Mouse (Mus musculus) heart, embryonic 16.5 days (tissue): Measurements from ENCODE around the gene Cdipt. TPM values are rescaled to one million over a fixed set of nuclear protein-coding genes. Genes with fewer than 3 reads are reported as not detected.

Experiments
- ATAC-seq: fragments of 200-750 bp; cut with Nextera tagmentation; replicated peaks from 2 replicates; pipeline ENCODE4 v1.8.0; 2017; ENCODE audit warnings: moderate number of reproducible peaks; ENCODE audit not compliant: insufficient read depth, low FRiP score; ENCODE audit errors: extremely low read depth
- H3K27ac ChIP-seq: fragments of 300-500 bp; sonication (generic); 2 replicates; pipeline ENCODE4 v1.5.1; 2014; ENCODE audit warnings: mild to moderate bottlenecking, low read length, control low read depth, moderate library complexity
- H3K27me3 ChIP-seq: fragments of 300-500 bp; sonication (generic); 2 replicates; pipeline ENCODE4 v1.6.1; 2014; ENCODE audit warnings: low read length, mixed read lengths; ENCODE audit not compliant: control insufficient read depth, insufficient read depth
- H3K36me3 ChIP-seq: fragments of 300-500 bp; sonication (generic); 2 replicates; pipeline ENCODE4 v1.6.1; 2014; ENCODE audit not compliant: control insufficient read depth, insufficient read depth
- H3K4me1 ChIP-seq: fragments of 300-500 bp; sonication (generic); 2 replicates; pipeline ENCODE4 v1.6.1; 2014; ENCODE audit warnings: low read length, mixed read lengths; ENCODE audit not compliant: control insufficient read depth, insufficient read depth
- H3K4me2 ChIP-seq: fragments of 300-500 bp; sonication (generic); 2 replicates; pipeline ENCODE4 v1.6.1; 2014; ENCODE audit warnings: low read depth, mild to moderate bottlenecking, control low read depth, low read length
- H3K4me3 ChIP-seq: fragments of 300-500 bp; sonication (generic); 2 replicates; pipeline ENCODE4 v1.5.1; 2014; ENCODE audit warnings: mild to moderate bottlenecking, control low read depth, low read length
- H3K9ac ChIP-seq: fragments of 300-500 bp; sonication (generic); 2 replicates; pipeline ENCODE4 v1.6.1; 2014; ENCODE audit warnings: low read length, control low read depth
- H3K9me3 ChIP-seq: fragments of 300-500 bp; sonication (generic); replicated peaks from 2 replicates; pipeline ENCODE4 v1.6.1; 2016; ENCODE audit warnings: low read length; ENCODE audit not compliant: control insufficient read depth
- WGBS: fragments of 180-500 bp; shearing (Covaris S2); extraction: QIAGEN DNeasy Blood & Tissue Kit; methylation state at CpG from one replicate; pipeline ENCODE4 v1.1.7; 2014; 5-methylcytosine and 5-hydroxymethylcytosine counted together
- polyA plus RNA-seq: library from polyadenylated mRNA; unstranded; fragments of >200 nt; fragmentation: Nextera tagmentation; extraction: Ambion mirVana; gene quantifications from 2 replicates; pipeline ENCODE4 v1.2.1, GENCODE M21; 2015

Cdipt gene
- polyA plus RNA-seq, 1 experiment from 2014 or later, result 85.1 TPM

DNA sequence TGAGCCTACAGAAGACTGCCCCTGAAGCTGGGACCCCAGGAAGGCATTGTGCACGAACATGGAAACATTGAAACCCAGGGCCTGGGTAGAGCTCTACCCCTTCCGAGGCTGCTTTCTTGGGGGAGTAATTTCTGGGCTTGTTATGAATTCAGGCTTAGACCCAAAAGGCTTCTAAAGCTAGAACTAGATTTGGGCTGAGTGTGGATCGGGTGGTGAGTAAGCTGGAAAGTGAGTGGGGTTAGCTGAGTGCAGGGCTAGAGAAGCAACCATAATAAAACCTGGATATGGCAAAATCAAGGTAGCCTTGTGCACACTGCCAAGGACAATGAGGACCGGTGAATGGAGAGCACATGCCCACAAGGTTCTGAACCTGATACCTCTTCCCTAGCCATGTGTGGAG is 13.7 kb upstream of the Cdipt start:
- WGBS, result 89% methylated on average over 4 of the region's 4 CpGs
- Histone ChIP-seq H3K4me2 (no peak overlapping the region), H3K27me3 (peaks cover 12% of the 10 kb centered on the region), H3K36me3 (no peaks in the 10 kb centered on the region), H3K4me3 (no peak overlapping the region), H3K4me1 (no peaks in the 10 kb centered on the region), H3K27ac (no peak overlapping the region), H3K9me3 (no peaks in the 10 kb centered on the region), H3K9ac (no peak overlapping the region)
- no peak for ATAC-seq

GRCm38 (mm10) chr7:126963548-126964286 is 12.0 kb upstream of the Cdipt start:
- Histone ChIP-seq H3K9me3 (no peaks in the 10 kb centered on the region), H3K4me2 (no peak overlapping the region), H3K4me3 (no peak overlapping the region), H3K4me1 (no peaks in the 10 kb centered on the region), H3K27ac (no peak overlapping the region), H3K36me3 (no peaks in the 10 kb centered on the region), H3K9ac (no peak overlapping the region), H3K27me3 (peaks cover 12% of the 10 kb centered on the region)
- WGBS, result 32% methylated on average over 19 of the region's 19 CpGs
- ATAC-seq, result no peak

- no peak overlapping the region for H3K4me3 ChIP-seq
- no peaks in the 10 kb centered on the region for H3K4me1 ChIP-seq
- no peak overlapping the region for H3K9ac ChIP-seq
- H3K4me2 ChIP-seq, result no peak overlapping the region
- H3K27me3 ChIP-seq, result peaks cover 12% of the 10 kb centered on the region
- no peaks in the 10 kb centered on the region for H3K36me3 ChIP-seq
- 40% methylated on average over 3 of the region's 3 CpGs for WGBS
- no peak for ATAC-seq
- no peaks in the 10 kb centered on the region for H3K9me3 ChIP-seq
- H3K27ac ChIP-seq, result no peak overlapping the region
Observed at GRCm38 (mm10) chr7:126965568-126965967, 10.1 kb upstream of the Cdipt start.

- Histone ChIP-seq H3K27ac (no peak overlapping the region), H3K27me3 (peaks cover 12% of the 10 kb centered on the region), H3K4me3 (no peak overlapping the region), H3K4me1 (no peaks in the 10 kb centered on the region), H3K9ac (no peak overlapping the region), H3K36me3 (no peaks in the 10 kb centered on the region), H3K9me3 (no peaks in the 10 kb centered on the region), H3K4me2 (no peak overlapping the region)
- 64% methylated on average over 6 of the region's 6 CpGs for WGBS
- ATAC-seq, result no peak
Observed at GRCm38 (mm10) chr7:126967361-126967760, 8.4 kb upstream of the Cdipt start.

- Histone ChIP-seq H3K27ac (peak overlapping the region; percentile 97), H3K4me1 (peaks cover 11% of the 10 kb centered on the region), H3K27me3 (no peaks in the 10 kb centered on the region), H3K9me3 (no peaks in the 10 kb centered on the region), H3K4me2 (peak overlapping the region; percentile 89), H3K9ac (peak overlapping the region; percentile 63), H3K36me3 (peaks cover 24% of the 10 kb centered on the region), H3K4me3 (peak overlapping the region; percentile 100)
- 4% methylated on average over 8 of the region's 8 CpGs for WGBS
- ATAC-seq, result no peak
Observed at GRCm38 (mm10) chr7:126975493-126975892, 221 bp upstream of the Cdipt start.

DNA sequence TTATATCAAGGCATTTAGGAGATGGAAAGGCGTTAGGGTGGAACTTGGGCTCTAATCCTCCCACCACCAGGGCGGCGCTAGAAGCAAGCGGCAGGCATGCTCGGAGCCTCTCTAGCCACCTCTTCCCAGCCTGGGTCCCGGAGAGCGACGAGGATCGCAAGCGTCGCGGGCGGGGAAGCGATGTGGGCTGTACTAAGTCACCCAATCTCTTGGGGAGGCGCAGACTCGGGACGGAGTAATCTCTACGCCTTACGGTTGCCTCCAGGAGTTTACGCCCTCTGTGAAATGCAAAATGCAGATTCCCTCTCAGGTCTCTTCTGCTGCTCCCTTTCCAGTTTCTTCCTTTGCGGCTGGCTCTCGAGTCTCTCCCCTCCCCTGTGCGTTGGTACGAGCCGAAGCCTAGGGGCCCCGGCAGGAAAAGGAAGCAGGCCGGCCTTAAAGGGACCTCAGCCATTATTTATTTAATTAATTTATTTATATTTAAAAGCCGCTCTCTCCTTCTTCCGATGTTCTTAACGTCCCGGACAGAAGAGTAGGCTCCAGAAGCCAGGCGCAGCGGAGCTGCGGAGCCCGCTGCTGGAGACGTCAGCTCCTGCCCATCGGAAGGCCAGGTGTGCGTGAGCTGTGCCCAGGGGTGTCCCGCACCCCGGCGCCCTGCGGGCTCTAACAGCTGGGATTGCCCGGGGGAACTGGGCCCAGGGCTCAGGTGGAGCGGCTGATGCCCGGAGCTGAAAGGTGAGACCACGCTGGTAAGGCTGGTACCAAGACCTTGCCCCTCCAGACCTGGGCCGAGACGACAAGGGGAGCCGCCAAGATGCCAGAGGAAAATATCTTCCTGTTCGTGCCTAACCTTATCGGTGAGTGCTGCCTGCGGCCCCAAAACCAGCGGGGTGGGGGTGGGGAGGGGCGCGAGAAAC is 494 bp downstream of the Cdipt start, which contains the start of gene Cdiptos:
Gene Cdiptos, minus strand, starts transcription at position 149 of the 917 bp plus-strand sequence.
- WGBS, result under 1% methylated on average over 55 of the region's 55 CpGs
- Histone ChIP-seq H3K36me3 (peaks cover 27% of the 10 kb centered on the region), H3K9me3 (no peaks in the 10 kb centered on the region), H3K4me1 (peaks cover 11% of the 10 kb centered on the region), H3K9ac (peak within 1 kb of the TSS; percentile 100), H3K4me3 (peak within 1 kb of the TSS; percentile 100), H3K4me2 (peak within 1 kb of the TSS; percentile 89), H3K27me3 (no peaks in the 10 kb centered on the region), H3K27ac (peak within 1 kb of the TSS; percentile 97)
- peak; percentile 94 for ATAC-seq

- H3K9me3 ChIP-seq, result no peaks in the 10 kb centered on the region
- H3K4me2 ChIP-seq, result peak overlapping the region; percentile 89
- H3K4me3 ChIP-seq, result peak overlapping the region; percentile 100
- 24% methylated on average over 14 of the region's 14 CpGs for WGBS
- H3K27ac ChIP-seq, result peak overlapping the region; percentile 97
- H3K27me3 ChIP-seq, result no peaks in the 10 kb centered on the region
- H3K36me3 ChIP-seq, result peaks cover 27% of the 10 kb centered on the region
- peak overlapping the region; percentile 100 for H3K9ac ChIP-seq
- no peak for ATAC-seq
- H3K4me1 ChIP-seq, result peaks cover 11% of the 10 kb centered on the region
Observed at GRCm38 (mm10) chr7:126976878-126977459, 1.3 kb downstream of the Cdipt start.

DNA sequence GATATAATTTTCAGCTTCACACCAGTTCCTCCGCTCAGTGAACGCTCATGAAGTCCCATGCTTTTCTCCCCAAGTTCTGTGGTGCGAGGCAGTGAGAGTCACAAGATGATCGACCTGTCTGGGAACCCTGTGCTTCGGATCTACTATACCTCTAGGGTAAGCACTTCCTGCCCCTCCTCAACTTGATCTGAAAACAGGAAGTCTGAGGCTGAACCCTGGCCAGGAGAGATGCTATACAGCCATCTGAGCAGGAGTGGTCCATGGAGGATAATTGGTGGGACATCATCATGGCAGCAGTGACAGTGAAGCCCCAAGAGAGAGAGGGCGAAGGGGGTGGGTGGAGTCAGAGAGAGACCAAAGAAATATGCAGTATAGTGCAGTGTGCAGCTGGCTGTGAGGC is 3.1 kb downstream of the Cdipt start:
- Histone ChIP-seq H3K4me3 (no peak overlapping the region), H3K9ac (no peak overlapping the region), H3K36me3 (peaks cover 27% of the 10 kb centered on the region), H3K4me2 (no peak overlapping the region), H3K27ac (no peak overlapping the region), H3K9me3 (no peaks in the 10 kb centered on the region), H3K4me1 (peaks cover 11% of the 10 kb centered on the region), H3K27me3 (no peaks in the 10 kb centered on the region)
- WGBS, result 87% methylated on average over 6 of the region's 6 CpGs
- no peak for ATAC-seq
